Mouse (Mus musculus) brain, embryonic 14.5 days (tissue): ENCODE results near the gene Tfpi. TPM values are rescaled to one million over a fixed set of nuclear protein-coding genes. Genes with fewer than 3 reads are reported as not detected.

Experiments
- DNase-seq: peaks from one replicate; pipeline ENCODE4 v3.0.0-alpha.2; 2011; ENCODE audit warnings: low read depth
- CTCF ChIP-seq: fragments of 200-500 bp; IDR thresholded peaks from 2 replicates; pipeline ENCODE4 v1.5.1; 2012; ENCODE audit warnings: inconsistent platforms, mild to moderate bottlenecking, moderate library complexity, borderline replicate concordance; ENCODE audit not compliant: insufficient read depth, insufficient read length; ENCODE audit errors: extremely low read depth
- POLR2A ChIP-seq: fragments of 200-500 bp; IDR thresholded peaks from 2 replicates; pipeline ENCODE4 v1.6.1; 2012; ENCODE audit warnings: mild to moderate bottlenecking, inconsistent platforms, borderline replicate concordance; ENCODE audit not compliant: poor library complexity, insufficient read depth, insufficient read length, severe bottlenecking; ENCODE audit errors: extremely low read depth
- polyA plus RNA-seq: library from polyadenylated mRNA; depleted of rRNA; stranded (reverse); fragments of >200 nt; gene quantifications from 2 replicates; pipeline ENCODE4 v1.2.3, GENCODE M21; 2012; rRNA removed

The Tfpi gene
- 9.1 and 12.3 TPM in 2 replicates for polyA plus RNA-seq

DNA sequence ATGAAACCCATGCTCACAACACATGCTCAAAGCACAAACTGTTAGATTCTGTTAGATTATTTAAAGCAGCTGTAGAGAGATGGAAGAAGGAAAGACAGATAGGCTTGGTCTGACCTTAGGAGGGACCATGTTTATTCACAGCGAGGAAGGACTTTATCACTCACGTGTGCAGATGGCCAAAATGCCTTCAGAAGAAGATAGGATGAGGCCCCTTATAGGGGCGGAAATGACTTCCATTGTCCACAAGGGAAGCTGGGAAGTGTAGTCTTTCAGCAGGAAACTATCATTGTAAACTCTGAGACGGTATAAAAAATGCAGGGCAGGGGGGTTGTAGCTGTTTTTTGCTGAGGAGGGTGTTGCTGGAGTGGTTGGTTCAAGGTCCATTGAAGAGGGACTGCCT is at the start of gene Tfpi:
Tfpi (minus strand) TSS at position 199 of the 400 bp plus-strand sequence.
- no peak for TF ChIP-seq CTCF
- TF ChIP-seq POLR2A: no peak
- peak; percentile 8 for DNase-seq

DNA sequence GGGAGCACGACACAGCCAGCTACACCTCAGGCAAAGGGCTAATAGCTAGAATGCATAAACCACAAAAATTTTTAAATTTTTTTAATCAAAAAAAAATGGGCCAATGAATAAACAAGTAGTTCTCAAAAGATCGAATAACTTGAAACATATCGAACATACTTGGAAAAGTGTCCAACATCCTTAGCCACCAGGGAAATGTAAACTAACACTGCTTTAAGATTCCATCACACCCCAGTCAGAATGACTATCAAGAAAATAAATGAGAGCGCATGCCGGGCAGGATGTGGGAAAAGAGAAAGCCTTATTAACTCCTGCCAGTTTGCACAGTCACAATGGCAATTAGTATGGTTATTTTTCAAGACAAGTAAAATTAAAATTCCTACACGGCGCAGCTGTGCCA is 49.6 kb upstream of the Tfpi start:
- DNase-seq: no peak
- no peak for TF ChIP-seq CTCF
- TF ChIP-seq POLR2A: no peak

DNA sequence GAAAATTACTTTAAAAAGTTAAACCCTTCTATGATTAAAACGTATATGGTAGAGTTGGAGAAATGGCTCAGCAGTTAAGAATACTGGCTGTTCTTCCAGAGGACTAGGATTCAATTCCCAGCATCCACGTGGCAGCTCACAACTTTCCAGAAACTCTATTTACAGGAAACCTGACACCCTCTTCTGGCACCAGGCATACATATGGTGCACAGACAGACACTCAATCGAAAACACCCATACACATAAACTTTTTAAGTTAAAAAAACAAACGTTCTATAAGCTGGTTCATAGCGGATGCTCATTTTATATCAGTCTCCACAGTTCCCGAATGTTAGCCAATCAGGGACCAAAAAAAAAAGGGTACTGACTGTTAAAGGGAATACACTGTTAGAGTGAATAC is 49.2 kb upstream of the Tfpi start:
- DNase-seq: no peak
- TF ChIP-seq CTCF (no peak), POLR2A (no peak)

DNA sequence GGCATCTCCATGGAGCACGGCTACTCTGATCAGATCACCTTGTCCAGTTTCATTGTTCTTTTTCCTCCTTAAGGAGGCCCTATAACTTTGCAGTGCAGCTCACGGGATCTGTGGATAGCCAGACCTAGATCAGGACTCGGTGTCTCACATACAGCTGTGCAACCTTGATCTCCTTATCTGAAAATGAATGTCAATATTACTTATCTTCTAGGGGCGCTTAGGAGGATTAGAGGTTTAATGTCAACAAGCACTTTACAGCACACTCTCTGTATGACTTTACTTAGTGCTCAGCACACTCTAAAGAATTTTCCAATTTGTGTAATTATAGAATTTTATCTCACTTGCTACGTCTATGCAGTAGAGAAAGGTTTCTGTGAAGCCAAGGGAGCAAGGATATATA is 48.5 kb upstream of the Tfpi start:
- DNase-seq: no peak
- TF ChIP-seq POLR2A (no peak), CTCF (no peak)

DNA sequence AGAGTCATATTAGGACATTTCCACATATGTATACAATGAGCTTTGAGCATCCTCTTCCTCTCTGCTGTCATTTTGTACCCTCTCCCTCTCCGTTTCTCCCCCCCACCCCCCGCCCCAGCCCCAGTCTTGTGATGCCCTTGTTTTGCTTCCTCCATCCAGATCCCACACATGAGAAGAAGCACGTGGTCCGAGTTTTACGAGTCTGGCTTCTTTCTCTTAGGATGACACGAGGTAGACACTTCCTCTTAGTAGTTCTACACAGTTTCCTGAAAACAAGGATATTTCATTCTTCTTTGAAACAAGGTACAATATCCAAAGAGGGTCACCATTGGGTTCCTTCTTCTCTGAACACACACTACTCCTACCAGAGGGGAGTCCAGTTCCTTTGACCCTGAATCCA is 47.4 kb upstream of the Tfpi start:
- no peak for DNase-seq
- TF ChIP-seq POLR2A: no peak
- TF ChIP-seq CTCF: no peak

DNA sequence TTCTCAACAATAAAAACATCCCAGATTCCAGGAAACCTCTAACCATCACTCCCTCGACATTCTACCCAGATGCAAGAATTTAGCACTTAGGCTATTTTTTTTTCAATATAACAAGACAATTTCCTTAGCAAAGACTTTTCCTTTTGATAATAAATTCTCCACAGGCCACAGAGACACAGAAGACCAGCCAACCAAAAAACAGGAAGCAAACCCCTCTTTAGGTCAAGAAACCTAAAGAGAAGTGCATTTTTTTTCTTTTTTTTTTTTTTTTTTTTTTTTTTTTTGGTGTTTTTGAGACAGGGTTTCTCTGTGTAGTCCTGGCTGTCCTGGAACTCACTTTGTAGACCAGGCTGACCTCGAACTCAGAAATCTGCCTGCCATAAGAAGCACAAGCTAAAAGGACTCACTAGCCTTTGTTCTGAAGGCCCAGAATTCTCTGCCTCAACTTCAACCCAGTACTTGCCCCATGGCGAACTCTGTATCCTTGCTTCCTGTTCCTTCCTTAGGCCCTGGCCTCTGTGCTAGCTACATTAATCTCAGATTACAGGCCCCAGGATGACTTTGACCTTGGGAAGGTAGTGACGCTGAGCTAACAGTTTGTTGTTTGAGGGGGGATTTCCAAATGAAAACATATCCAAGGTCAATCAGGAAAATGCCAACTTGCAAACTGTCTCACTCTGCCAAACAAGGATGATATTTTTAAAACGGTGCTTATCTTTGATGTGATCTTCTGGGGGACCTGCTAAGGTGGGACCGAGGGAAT is 46.7 kb upstream of the Tfpi start:
- no peak for DNase-seq
- TF ChIP-seq POLR2A (no peak), CTCF (no peak)

DNA sequence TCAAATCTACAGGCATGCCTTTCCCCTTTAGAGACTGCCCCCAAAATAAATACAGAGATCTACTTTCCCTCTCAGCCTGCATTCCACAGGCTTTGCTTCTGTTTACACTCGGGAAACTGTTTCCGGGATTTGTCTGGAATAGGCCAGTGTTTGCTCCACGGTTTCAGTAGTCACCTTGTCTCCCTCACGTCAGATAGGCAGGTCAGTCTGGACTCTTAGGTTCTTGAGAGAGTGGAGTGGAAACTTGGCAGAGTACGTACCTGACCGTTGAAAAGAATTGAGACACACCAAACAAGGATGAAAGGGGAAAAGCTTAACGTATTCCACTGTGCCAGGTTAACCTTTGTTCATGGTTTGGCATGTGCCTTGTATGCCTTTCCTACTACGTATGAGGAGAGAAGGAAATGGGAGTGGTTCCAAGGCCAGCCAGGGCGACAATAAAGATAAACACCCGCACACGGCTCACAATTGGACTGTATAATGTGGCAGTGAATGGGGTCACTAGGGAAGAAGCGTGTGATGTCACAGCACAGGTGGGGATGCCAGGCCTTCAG is 43.0 kb upstream of the Tfpi start:
- TF ChIP-seq CTCF: no peak
- no peak for TF ChIP-seq POLR2A
- peak; percentile 7 for DNase-seq

DNA sequence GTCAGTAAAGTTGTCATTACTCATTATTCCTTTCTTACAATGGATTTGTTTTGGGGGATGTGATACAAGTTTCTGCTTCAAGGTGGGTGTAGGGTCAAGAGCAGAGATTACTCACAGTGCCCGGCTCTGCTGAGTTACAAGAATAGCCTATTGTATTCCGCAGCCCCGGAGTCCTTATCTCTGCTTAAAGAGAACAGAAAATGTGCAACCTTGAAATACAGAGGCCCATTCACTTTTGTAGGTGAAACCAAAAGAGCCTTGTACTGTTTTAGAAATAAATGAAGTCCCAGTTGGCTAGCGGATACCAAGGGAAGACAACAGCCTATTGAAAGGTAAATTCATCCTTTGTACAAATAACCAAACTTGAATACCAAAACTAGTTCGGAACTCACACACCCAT is 42.2 kb upstream of the Tfpi start:
- TF ChIP-seq POLR2A (no peak), CTCF (no peak)

DNA sequence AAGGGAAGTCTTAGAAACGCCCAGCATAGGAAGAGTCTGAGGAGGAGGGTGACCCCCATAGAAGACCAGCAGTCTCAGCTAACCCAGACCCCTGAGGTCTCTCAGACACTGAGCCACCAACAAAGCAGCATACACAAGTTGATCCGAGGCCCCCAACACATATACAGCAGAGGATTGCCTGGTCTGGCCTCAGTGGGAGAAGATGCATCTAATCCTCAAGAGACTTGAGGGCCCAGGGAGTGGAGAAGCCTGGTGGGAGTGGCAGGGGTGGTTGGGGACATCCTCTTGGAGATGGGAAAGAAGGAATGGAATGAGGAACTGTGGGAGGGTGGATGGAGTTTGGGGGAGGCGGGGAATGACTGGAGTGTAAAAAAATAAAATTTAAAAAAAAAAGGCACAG is 36.7 kb upstream of the Tfpi start:
- no peak for DNase-seq
- TF ChIP-seq CTCF (no peak), POLR2A (no peak)

More for the DNA sequence above, 42.2 kb upstream of the Tfpi start:
- DNase-seq: no peak

DNA sequence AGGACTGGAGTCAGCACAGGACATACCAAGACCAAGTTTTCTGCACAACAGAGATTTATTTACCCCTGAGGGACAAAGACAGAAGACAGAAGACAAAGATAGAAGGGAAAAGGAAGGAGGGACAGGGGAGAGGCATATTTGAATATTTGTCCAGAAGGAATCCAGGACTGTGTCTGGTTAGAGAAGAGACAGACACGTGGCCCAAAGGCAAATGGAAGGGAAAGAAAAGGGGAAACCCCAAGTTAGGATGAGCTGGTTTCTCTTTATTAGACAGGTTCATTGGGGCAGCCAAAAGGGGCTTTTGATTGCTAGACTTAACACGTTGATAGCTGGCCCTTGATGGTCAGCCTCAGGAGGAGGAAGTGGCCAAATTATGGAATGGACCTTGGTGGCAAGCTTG is 34.9 kb upstream of the Tfpi start:
- TF ChIP-seq POLR2A (no peak), CTCF (no peak)
- no peak for DNase-seq

DNA sequence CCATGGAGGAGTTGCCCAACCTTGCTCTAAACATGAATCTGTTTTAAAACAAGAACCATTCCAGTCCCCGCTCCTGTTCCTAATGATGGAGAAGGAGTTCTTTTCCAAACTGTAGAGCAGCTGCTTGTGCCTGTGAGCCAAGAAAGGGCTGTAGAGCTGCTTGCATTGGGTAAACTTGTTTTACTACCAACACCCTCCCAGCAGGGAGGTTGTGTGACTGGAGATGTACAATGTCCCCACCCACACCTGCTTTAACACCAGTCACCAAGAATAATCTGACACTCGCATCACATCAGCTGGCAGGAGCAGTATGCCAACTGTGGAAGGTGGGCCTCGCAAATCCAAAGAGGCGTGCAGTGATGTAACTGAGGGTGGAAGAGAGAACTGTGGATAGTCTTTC is 34.5 kb upstream of the Tfpi start:
- no peak for DNase-seq
- no peak for TF ChIP-seq CTCF
- no peak for TF ChIP-seq POLR2A

DNA sequence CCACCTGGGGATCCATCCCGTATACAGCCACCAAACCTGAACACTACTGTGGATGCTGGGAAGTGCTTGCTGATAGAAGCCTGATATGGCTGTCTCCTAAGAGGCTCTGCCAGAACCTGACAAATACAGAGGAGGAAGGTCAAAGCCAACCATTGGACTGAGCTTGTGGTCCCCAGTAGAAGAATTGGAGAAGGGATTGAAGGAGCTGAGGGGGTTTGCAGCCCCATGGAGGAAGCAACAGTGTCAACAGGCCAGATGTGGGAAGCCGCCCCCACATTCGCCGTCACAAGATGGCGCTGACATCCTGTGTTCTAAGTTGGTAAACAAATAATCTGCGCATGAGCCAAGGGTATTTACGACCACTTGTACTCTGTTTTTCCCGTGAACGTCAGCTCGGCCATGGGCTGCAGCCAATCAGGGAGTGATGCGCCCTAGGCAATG is 28.4 kb upstream of the Tfpi start:
- peak; percentile 42 for DNase-seq
